Mouse (Mus musculus): Measurements from ENCODE around the gene Zfp11. TPM values are rescaled to one million over a fixed set of nuclear protein-coding genes. Genes with fewer than 3 reads are reported as not detected.
"Not testable (repeated sequence)": the region's sequence is repeated elsewhere in the genome, so short reads cannot be mapped to it uniquely, and the experiment has no call there.

Zfp11 gene
- 1 to 10 TPM; 2.6 to 3.2 TPM for total RNA-seq (2021)

DNA sequence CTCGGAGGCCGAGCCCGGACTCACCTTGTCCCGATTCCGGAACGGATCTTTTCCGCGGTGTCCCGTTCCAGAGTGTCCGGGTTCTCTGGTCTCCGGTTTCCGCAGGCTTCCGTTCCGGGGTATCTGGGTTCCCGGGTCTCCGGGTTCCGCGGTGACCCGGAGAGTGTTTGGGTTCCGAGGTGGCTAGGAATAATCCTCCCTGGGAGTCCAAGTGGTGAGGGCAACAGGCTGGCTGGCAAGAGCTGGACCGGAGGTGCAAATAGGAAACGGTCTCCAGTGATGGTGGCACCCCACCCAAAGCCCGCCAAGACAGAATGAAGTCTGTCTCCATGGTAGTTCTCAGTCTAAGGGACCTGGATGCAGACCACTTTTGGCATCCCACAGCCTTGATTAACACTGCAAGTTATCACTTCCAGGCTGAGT is at the start of gene Zfp11:
Gene Zfp11 (minus strand): TSS at position 64 of the 423 bp plus-strand sequence.
- peak; percentile 81 to 84 for DNase-seq
- intact Hi-C loops (cut with DNase I): loop anchor here (2.0 kb wide), 1 partner anchor 45 kb away; the partner anchor contains the start of gene Mrps17

DNA sequence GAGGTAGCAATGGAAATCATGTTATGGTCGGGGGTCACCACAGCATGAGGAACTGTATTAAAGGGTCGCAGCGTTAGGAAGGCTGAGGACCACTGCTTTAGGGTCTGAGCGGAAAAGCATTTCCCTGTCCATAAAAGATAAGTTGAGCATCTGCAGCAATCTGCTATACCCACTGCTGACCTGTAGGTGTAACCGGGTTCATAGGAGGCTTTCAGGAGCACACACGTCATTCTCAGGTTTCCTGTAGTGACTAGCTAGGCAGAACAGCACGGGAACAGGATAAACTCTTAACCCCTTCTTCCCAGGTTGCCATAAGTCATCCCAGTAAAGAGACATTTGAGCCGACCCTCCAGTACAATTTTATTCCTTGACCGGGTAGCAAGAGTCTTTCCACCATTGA is 47.1 kb upstream of the Zfp11 start:
- no peak for DNase-seq
- intact Hi-C loops (cut with DNase I): loop anchor here (5.0 kb wide), 1 partner anchor 540 kb away; the partner anchor contains the start of genes Sbds and Tyw1

DNA sequence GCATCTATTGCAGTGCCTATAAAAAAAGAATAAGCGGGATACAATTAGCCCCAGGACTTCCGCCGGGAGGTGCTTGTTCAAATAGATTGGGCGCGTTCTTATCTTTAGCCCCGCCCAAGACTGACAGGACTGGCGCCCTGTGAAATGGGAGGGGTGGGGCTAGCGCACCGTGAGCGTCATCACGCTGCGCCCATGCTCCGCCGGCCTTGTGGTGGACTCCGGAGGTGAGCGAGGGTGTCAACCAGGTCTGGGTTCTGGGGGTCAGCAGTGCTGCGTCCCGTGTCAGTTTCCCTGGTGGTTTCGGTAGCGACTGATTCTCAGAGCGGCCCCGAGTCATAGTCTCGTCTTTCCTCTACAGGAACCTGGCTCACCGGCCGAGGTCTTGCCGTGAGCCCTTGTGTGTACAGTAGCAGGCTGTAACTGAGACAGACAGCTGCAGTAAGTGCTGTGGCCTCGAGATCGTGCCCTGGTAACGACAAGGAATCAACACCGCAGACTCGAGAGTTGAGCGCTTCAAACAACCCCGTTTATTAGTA is 45.5 kb upstream of the Zfp11 start, which contains the start of gene Mrps17:
Gene Mrps17 (plus strand): TSS at position 172 of the 536 bp plus-strand sequence.
- peak; percentile 90 to 93 for DNase-seq
- intact Hi-C loops (cut with DNase I): loop anchor here (2.0 to 5.0 kb wide), 2 partner anchors 45 to 542 kb away; partner anchors contain the start of genes Sbds, Tyw1 and Zfp11

DNA sequence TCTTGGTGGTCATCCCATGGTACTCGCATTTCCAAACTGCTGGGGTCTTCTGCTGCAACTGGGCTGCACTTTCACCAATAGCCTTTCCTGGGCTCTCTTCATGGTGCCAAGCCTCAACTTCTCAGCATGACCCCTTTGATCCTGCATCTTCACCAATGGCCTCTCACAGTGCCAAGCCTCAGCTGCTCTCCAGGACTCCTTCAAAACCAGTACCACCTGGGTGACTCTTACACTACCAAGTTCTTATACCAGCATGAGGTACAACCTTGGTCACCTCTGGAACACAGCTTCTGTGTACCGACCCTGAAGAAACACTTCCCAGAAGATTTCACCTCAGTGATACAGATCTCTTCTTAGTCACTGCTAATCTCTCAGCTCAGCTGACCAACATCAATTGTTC is 38.5 kb upstream of the Zfp11 start, which contains the start of gene Sept14:
Gene Sept14 (minus strand): TSS at position 101 of the 400 bp plus-strand sequence.
- no peak for DNase-seq
- intact Hi-C loops (cut with DNase I): no loop called here

DNA sequence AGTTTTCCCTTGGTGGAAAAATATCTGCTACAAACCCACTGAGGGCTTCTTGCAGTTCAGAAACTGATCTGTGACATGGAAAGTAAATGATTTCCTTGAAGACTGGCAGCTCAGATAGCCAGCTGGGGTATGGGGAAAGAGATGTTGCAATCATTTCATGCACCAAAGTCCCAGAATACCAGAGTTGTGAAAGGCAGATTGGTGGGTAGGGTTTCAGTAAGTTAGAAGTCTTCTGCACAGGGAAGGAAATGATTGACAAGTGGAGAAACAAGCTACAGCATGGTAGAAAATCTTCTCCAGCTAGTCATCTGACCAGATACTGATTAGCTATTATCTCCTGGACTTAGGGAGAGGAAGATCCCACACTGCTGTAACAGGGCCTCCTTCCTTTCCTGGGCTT is 33.5 kb upstream of the Zfp11 start:
- no peak for DNase-seq
- intact Hi-C loops (cut with DNase I): no loop called here

DNA sequence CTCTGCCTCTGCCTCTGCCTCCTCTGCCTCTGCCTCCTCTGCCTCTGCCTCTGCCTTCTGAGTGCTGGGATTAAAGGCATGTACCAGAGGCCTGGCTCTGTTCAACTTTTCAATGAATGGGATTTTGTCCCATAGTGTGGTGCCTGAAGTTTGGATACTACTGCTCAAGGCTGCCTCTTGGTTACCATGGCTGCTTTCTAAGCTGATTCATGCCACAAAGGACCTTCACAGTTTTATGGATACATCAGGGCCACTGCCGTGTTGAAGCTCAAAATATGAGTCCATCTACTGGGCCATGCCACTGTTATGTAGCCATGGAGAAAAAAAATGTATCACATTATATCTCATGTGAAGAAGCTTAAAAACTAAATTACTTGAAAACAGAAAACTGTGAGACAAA is 31.8 kb upstream of the Zfp11 start:
- intact Hi-C loops (cut with DNase I): no loop called here
- DNase-seq: no peak

DNA sequence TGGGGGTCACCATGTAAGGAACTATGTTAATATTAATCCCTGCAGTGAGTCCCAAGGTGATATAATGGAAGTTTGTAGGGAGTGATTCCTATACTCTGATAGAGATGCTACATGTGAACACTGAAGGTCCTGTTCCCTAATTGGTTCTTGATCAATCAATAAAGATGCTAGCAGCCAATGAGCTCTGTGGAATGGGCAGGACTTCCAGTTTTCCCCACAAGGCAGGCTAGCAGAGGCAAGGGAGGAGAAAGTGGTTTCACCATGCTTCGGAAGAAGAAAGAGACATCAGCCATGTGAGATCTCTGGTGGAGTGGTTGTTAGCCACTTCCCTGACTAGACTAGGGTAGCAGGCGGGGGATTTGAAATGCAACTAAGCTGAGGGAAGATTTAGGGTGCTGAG is 30.6 kb upstream of the Zfp11 start:
- intact Hi-C loops (cut with DNase I): no loop called here

DNA sequence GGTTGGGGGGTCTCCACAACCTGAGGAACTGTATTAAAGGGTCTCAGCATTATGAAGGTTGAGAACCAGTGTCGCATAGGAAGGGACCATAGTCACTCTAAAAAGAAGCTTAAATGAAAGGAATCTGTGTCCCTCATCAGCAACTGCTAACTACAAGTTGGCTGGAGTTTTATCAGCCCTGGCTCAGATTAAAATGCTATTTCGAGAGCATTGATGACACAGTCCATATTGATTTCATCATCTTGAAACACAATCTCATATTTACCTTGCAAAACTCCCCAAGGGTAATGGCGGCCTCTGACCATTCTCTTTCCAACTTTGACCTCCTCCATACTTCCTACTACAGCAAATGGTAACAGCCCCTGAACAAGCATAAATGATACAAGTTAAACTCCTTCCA is 20.6 kb upstream of the Zfp11 start:
- intact Hi-C loops (cut with DNase I): no loop called here
- DNase-seq: no peak

More for the DNA sequence above, 30.6 kb upstream of the Zfp11 start:
- DNase-seq: no peak

DNA sequence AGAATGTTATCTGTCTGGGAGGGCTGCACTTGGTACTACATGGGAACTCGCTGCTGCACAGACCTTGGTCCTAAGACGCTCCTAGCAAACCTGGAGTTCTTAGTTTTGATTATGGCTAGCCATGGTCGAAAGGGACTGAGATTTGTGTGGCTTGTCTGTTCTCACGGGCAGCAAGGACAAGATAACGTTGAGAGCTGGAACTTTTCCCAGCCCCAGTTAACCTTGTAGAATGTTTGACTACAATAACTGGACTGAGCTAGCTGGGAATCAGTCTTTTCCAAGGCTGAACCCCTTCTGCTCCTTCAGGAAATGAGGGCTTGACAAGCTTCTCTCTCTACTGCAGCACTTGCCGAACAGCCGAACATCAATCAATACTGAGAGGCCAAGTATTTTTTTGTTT is 17.7 kb upstream of the Zfp11 start:
- intact Hi-C loops (cut with DNase I): no loop called here
- DNase-seq: no peak

DNA sequence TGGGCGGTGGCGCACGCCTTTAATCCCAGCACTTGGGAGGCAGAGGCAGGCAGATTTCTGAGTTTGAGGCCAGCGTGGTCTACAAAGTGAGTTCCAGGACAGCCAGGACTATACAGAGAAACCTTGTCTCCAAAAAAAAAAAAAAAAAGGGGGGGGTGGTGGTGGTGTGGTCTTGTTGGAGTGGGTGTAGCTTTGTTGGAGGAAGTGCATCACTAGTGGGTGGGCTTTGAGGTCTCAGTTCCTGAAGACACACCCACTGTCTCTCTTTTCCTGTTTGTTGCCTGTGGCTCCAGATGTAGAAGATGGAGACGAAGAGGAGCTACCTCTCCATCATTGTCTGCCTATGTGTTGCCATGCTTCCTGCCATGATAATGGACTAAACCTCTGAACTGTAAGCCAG is 15.2 kb upstream of the Zfp11 start:
- DNase-seq; intact Hi-C loops (cut with DNase I): not testable (repeated sequence)

DNA sequence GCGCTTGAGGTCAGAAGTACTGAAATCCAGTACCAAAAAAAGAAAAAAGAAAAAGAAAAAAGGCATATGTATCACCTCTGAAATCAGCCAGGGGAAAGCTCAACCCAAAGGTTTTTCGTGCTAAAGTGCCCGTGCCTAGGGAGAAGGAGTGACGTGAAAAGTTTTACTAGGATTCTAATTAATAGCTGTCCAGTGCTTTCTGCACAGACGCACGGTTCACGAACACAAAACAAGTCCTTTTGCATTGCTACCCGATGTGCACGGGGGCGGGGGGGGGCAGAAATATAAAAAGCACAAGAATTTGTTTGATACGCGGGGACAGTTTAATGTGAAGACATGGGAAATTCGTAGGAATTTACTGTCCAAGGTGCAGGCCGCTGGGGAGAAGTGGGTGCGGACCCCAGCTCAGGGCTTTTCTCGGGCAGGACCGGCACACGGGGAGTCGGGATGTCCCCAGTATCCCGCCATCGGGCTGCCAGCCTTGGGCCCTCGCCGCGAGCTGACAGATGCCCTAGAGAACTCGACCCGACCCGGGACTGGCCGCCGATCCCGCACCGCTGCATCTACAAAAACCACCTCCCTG is 355 bp downstream of the Zfp11 start:
- DNase-seq: no peak
- intact Hi-C loops (cut with DNase I): loop anchor here (2.0 kb wide), 1 partner anchor 45 kb away; the partner anchor contains the start of gene Mrps17

DNA sequence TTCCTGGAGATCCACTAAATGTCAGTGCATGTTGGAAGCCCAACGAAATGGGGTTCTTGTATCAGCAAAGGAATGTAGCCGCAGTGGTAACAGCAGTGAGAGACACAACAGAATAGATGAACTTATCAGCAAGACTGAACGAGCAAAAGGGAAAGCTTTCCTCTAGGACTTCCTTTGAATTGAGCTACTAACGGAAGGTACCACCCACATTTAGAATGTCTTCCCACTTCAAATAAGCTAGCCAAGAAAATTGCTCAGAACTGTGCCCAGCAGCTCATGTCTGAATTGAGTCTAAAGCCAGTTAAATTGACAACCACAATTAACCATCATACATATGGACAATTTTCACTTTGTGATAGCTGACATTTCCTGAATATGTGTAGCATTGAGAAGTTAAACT is 2.0 kb downstream of the Zfp11 start:
- no peak for DNase-seq
- intact Hi-C loops (cut with DNase I): no loop called here

DNA sequence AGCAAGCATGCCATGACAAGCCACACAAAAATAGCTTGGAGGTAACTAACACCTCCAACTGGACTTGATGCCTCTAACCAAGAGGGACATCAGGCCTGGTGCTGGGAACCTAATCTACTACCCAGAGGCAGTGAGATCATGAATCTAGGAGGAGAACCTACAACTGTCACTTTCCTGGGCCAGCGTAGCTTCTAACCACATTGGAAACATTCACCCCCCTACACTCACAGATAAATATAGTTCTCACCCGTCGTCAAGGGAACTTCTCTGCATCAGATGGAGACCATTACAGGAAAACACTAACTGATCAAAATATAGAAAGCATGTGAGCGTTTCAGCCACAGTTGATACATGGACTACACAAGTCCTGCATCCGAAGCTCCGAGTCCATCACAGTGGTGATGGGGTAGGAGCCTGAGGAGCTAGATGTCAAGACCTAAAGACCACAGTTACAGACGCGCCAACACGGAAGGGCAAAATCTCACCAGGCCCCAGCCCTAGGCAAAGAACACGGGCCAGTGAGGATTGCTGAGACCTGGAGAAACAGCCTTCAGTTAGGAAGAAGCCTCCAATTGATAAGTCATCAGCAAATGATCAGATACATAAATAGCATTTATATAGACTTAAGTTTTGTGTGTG is 3.5 kb downstream of the Zfp11 start:
- DNase-seq: no peak
- intact Hi-C loops (cut with DNase I): no loop called here

DNA sequence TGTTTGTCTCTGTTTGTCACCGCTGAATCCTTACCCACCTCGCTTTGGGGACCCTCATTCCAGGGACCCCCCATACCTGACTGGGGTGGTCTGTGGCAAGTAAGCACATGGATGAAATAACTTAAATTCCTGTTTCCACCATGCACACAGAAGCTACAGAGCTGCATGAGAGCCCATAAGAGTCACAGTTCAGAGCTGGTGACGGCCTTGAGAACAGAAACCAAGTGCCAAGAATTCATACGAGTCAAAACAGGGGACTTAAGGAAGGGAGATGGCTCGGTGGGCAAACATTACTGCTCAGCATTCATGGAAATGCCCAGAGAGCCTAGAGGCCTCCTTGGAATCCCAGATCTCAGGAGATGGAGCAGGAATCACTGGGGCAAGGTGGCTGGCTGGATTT is 5.8 kb downstream of the Zfp11 start:
- intact Hi-C loops (cut with DNase I): no loop called here
- no peak for DNase-seq

DNA sequence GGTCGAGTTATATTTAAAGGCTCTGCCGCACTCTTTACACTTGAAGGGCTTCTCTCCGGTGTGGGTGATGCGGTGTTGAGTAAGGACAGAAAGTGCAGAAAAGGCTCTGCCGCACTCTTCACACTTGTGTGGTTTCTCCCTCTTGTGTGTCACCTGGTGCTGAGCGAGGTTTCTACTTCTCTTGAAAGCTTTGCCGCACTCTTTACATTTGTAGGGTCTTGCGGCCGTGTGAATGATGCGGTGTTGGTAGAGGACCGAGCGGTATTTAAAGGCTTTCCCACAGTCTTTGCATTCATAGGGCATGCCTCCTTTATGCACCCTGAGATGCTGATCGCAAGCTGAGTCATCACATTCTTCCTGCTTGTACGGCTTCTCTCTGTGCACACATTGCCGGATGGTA is 12.0 kb downstream of the Zfp11 start:
- intact Hi-C loops (cut with DNase I): no loop called here
- DNase-seq: no peak

DNA sequence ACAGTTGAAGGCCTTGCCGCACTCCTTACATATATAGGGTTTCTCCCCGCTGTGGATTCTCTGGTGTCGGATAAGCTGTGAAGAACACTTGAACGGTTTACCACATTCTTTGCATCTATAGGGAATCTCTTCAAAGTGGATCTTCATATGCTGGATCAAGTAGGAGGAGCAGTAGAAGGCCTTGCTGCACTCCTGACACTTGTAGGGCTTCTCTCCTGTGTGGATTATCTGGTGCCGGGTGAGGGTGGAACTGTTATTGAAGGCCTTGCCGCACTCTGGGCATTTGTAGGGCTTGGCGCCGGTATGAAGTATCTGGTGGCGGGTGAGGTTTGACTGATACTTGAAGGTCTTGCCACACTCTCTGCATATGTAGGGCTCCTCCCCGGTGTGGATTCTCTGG is 12.9 kb downstream of the Zfp11 start:
- no peak for DNase-seq
- intact Hi-C loops (cut with DNase I): no loop called here

DNA sequence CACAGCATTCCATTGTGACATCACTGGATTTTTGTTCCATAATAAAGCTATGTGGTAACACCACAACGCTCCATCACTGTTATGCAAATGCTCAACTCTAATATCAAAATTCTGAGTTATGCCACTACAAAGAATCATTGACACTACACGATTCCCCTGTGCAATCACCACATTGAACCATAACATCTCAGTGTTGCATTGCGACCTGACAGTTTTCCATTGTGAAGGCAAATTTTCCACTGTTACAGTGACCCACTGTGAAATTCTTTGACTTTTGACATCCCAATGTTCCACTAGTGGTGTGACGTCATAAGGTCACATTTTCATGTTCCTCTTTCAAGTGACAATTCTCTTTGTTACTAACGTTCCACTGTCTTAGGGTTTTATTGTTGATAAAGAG is 19.0 kb downstream of the Zfp11 start:
- DNase-seq: no peak
- intact Hi-C loops (cut with DNase I): no loop called here

DNA sequence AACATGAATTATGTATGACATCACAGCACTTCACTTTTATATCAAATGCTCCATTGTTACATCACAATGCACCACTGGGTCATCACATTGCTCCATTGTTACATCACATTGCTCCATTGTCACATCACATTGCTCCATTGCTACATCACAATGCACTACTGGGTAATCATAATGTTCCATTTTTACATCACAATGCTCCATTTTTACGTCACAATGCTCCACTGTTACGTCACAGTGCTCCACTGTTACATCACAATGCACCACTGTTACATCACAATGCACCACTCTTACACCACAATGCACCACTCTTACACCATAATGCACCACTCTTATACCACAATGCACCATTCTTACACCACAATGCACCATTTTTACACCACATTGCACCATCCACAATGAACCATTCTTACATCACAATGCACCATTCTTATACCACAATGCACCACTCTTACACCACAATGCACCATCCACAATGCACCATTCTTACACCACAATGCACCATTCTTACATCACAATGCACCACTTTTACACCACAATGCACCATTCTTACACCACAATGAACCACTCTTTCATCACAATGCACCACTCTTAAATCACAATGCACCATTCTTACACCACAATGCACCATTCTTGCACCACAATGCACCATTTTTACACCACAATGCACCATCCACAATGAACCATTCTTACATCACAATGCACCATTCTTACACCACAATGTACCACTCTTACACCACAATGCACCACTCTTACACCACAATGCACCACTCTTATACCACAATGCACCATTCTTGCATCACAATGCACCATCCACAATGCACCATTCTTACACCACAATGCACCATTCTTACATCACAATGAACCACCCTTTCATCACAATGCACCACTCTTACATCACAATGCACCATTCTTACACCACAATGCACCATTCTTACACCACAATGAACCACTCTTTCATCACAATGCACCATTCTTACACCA is 37.3 kb downstream of the Zfp11 start:
- DNase-seq; intact Hi-C loops (cut with DNase I): not testable (repeated sequence)

DNA sequence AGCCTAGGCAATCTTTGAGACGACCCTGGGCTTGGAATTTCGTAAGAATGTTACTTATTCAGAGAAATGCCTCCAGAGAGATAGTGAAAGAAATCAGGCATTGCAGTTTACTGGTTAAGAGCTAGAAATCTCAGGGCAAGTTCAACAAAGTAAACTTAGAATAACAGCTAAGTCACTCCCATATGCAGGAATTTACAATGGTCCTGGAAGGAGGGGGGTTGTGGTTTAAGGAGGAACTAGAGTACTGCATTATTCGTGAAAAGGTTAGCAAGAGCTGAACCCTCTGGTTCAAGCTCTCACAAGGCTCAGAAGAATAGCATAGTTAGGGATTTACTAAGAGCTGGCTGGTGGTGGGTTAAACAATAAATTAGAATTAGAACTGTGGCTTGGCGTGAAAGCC is 43.3 kb downstream of the Zfp11 start:
- intact Hi-C loops (cut with DNase I); DNase-seq: not testable (repeated sequence)

DNA sequence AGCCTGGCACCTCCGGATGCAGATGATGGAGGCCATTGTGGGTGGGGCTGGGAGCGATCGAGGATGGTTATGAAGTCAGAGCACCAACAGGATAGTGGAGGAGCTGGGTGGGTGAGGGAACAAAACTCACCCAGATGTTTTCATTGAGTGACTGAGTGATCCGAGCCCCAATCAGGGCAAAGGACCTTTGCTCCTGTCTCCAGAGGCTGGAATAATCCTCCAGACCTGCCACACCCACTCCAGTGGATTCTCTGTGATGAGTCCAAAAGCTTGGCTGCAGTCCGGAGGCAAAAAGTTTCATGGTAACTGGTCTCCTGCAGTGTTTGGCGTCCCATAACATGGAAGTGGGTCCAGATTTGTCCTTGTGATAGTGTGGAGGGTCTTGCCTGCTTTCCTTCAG is 43.8 kb downstream of the Zfp11 start:
- intact Hi-C loops (cut with DNase I): no loop called here
- no peak for DNase-seq

DNA sequence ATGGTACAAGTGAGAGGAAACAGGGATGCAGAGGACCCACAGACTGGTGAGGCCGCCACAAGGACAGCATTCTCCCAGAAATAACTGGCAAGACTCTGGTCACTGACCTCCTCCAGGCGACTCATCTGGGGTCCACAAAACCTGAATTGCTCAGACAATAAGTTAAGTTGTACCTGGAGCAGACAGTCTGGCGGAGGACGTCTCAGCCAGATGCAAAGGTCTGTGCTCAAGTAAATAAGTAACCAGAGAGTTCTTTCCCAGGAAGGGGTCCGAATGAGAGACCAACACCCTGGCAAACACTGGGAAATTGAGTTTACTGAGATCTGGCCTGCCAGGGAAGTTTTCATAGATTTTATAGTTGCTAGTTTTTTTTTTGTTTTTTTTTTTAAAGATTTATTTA is 48.5 kb downstream of the Zfp11 start:
- intact Hi-C loops (cut with DNase I): loop anchor here (2.0 kb wide), 1 partner anchor 119 kb away; no protein-coding TSS in a partner anchor
- DNase-seq: no peak
